Mouse (Mus musculus) telencephalon, adult 2 months (tissue): ENCODE measurements at regions not wholly inside any gene's neighbourhood (a gene's known extent, or its start where the extent isn't known, plus 50 kb on each side); places are given as distances from the start of the nearest gene placed in this dataset.

ENCODE experiments used
- DNase-seq: peaks from one replicate; pipeline ENCODE4 v3.0.0-alpha.2; 2011; ENCODE audit warnings: low read depth, low spot score

- DNase-seq, result no peak
Measured at GRCm38 (mm10) chr16:88412287-88412686, 94.5 kb downstream of the Cldn17 start.

GRCm38 (mm10) chr16:88408144-88408543, 98.6 kb downstream of the Cldn17 start:
- peak; percentile 39 for DNase-seq

GRCm38 (mm10) chr16:88404331-88404730, 102.4 kb downstream of the Cldn17 start:
- DNase-seq, result no peak

GRCm38 (mm10) chr16:88399881-88400280, 106.9 kb downstream of the Cldn17 start:
- DNase-seq, result no peak

GRCm38 (mm10) chr16:88392764-88393163, 102.7 kb upstream of the Grik1 start:
- DNase-seq, result no peak

GRCm38 (mm10) chr16:88381605-88382279, 91.7 kb upstream of the Grik1 start:
- DNase-seq, result no peak

- DNase-seq, result no peak
Measured at GRCm38 (mm10) chr16:88375622-88376021, 85.6 kb upstream of the Grik1 start.

- no peak for DNase-seq
Measured at GRCm38 (mm10) chr16:88374612-88375011, 84.5 kb upstream of the Grik1 start.

- DNase-seq, result peak; percentile 49
Measured at GRCm38 (mm10) chr16:88372034-88372433, 82.0 kb upstream of the Grik1 start.

GRCm38 (mm10) chr16:88368146-88368545, 78.1 kb upstream of the Grik1 start:
- DNase-seq, result no peak

GRCm38 (mm10) chr16:88367162-88367561, 77.1 kb upstream of the Grik1 start:
- no peak for DNase-seq

- no peak for DNase-seq
Measured at GRCm38 (mm10) chr16:88360081-88360480, 70.0 kb upstream of the Grik1 start.
